Mouse (Mus musculus): ENCODE measurements around the gene Poldip3. TPM values are rescaled to one million over a fixed set of nuclear protein-coding genes. Genes with fewer than 3 reads are reported as not detected.

The Poldip3 gene
- polyA plus RNA-seq, 1 experiment from 2014 or later, result 185 TPM

DNA sequence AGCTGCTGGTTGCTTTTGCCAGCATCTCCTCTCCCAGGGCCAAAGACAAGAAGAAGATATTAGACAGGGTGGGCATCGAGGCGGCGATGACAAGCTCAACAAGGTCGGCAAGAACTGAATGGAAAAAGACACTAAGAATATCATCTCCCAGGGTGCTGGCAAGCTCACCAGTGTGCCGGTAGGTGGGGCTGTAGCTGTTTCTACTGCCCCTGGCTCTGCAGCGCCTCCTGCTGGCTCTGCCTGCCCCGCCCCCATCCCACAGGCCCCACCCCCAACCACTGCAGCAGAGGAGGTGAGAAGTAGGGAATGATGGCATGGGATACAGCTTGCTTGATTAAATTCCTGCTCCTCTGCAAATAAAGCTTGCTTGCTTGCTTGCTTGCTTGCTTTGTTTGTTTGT is 63.3 kb downstream of the Poldip3 start:
- no peaks in the 10 kb centered on the region for H3K9me3 ChIP-seq
- no peak for DNase-seq (ENCODE audit: extremely low spot score, low spot score)
- no peak overlapping the region for H3K27ac ChIP-seq
- WGBS, result 35% methylated on average over 7 of the region's 7 CpGs
- H3K27me3 ChIP-seq (ENCODE audit: poor library complexity, severe bottlenecking), result peaks cover 59% of the 10 kb centered on the region
- no peak overlapping the region for H3K4me3 ChIP-seq
- no peaks in the 10 kb centered on the region for H3K36me3 ChIP-seq (replicated peaks)
- peaks cover 40% of the 10 kb centered on the region for H3K4me1 ChIP-seq

DNA sequence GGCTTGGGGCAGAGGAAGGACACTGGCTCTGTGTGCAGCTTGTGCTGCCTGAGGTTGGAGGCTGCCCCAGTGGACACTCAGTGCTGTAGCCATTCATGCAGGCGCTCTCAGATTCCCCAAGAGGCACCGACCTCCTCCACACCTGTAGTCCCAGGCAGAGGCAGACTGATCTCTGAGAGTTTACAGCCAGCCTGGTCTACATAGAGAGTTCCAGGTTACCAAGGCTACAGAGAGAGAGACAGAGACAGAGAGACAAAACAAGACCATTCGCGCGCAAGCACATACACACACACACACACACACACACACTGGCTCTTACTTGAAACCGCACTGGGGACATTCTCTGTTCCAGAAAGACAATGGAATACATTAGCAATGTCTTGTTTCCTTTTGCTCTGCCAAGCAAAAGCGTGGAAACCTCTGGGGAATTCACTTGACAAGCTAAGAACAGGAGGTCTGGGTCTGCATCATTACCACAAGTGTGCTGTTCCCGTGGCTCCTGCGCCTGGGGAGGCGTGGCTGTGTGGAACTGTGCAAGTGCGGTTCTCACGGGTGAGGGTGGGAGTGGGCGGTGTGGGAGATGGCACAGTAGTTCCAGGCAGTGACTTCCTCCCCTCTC is 65.1 kb downstream of the Poldip3 start:
- Histone ChIP-seq H3K4me1 (peaks cover 33% of the 10 kb centered on the region), H3K27me3 (ENCODE audit: poor library complexity, severe bottlenecking) (peaks cover 42% of the 10 kb centered on the region), H3K4me3 (no peak overlapping the region), H3K27ac (no peak overlapping the region), H3K9me3 (no peaks in the 10 kb centered on the region), H3K36me3 (replicated peaks) (no peaks in the 10 kb centered on the region)
- no peak for DNase-seq (ENCODE audit: extremely low spot score, low spot score)
- WGBS, result 75% methylated on average over 13 of the region's 13 CpGs

DNA sequence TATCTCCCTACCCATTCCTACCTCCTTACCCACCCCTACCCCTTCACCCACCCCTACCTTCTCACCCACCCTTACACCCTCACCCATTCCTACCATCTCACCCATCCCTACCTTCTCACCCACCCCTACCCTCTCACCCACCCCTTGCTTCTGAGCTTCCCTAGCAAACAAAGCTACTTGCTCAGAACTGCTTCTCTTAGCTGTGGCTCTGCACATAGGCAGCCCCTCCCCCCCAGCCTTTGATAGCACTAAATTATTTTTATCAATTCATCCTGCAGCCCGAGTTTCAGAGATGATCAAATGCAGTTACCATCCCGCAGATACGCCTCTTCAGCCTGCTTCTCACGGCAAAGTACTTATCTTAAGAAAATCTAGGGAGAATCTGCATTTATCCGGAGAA is 65.7 kb downstream of the Poldip3 start:
- 75% methylated on average over 5 of the region's 5 CpGs for WGBS
- DNase-seq (ENCODE audit: extremely low spot score, low spot score), result no peak
- H3K36me3 ChIP-seq (replicated peaks), result no peaks in the 10 kb centered on the region
- H3K27ac ChIP-seq, result no peak overlapping the region
- no peak overlapping the region for H3K4me3 ChIP-seq
- peaks cover 36% of the 10 kb centered on the region for H3K27me3 ChIP-seq (ENCODE audit: poor library complexity, severe bottlenecking)
- H3K4me1 ChIP-seq, result peaks cover 27% of the 10 kb centered on the region
- H3K9me3 ChIP-seq, result no peaks in the 10 kb centered on the region

Other genes with a start within 250 kb of the Poldip3 start
- gene Tcf20, start 161.5 kb downstream of the Poldip3 start, polyA plus RNA-seq (2016; fragmentation: Nextera tagmentation; extraction: Ambion mirVana), result 6.5 and 7.1 TPM in 2 replicates
- 1.6 and 2.3 TPM in 2 replicates for gene Nfam1, start 116.1 kb downstream of the Poldip3 start, polyA plus RNA-seq (2016; fragmentation: Nextera tagmentation; extraction: Ambion mirVana)
- gene Serhl, start 59.9 kb downstream of the Poldip3 start, polyA plus RNA-seq (2016; fragmentation: Nextera tagmentation; extraction: Ambion mirVana), result 49.7 and 51.8 TPM in 2 replicates
- 81.9 and 86.5 TPM in 2 replicates for gene Rrp7a, start 26.6 kb downstream of the Poldip3 start, polyA plus RNA-seq (2016; fragmentation: Nextera tagmentation; extraction: Ambion mirVana)
- 187 and 200 TPM in 2 replicates for gene Cyb5r3, start 23.2 kb upstream of the Poldip3 start, polyA plus RNA-seq (2016; fragmentation: Nextera tagmentation; extraction: Ambion mirVana)
- 0.53 and 0.59 TPM in 2 replicates for gene A4galt, start 102.4 kb upstream of the Poldip3 start, polyA plus RNA-seq (2016; fragmentation: Nextera tagmentation; extraction: Ambion mirVana)
- gene Arfgap3, start 200.9 kb upstream of the Poldip3 start, polyA plus RNA-seq (2016; fragmentation: Nextera tagmentation; extraction: Ambion mirVana), result 24.4 TPM in 2 replicates

Measured in forebrain, embryonic 10.5 days (tissue).